In genomic region chr3:103737778-103738571, GRCm38 (mm10) we compare ENCODE assay signal across 8 mouse cellular contexts. TPM values are rescaled to one million over a fixed set of nuclear protein-coding genes. Genes with fewer than 3 reads are reported as not detected.
DNase-seq lines count a peak whose midpoint lies in the region; ATAC-seq and TF ChIP-seq lines count a peak whose summit lies in the region.

Gene Olfml3, minus strand, starts transcription at chr3:103738001.

- peak within 1 kb of the TSS; percentile 13 for H3K4me3 ChIP-seq in cortical plate, adult 2 months (ENCODE audit: insufficient read depth, low read length)
- peak within 1 kb of the TSS; percentile 8 for H3K4me3 ChIP-seq in hindbrain, postnatal 0 days (ENCODE audit: low read length)
- H3K4me3 ChIP-seq in left cerebral cortex, adult 2 months = peak within 1 kb of the TSS; percentile 32; the same call in 1 of the 2 replicates

- H3K4me2 ChIP-seq in hindbrain, postnatal 0 days (ENCODE audit: low read depth, low read length) = peak within 1 kb of the TSS; percentile 48

- peak; percentile 95 for DNase-seq in adipocyte (ENCODE audit: low spot score)
- peak; percentile 76 to 78 for DNase-seq in gastrocnemius, adult 8-10 months (ENCODE audit: low spot score in 2 of 2)
- peak; percentile 95 for DNase-seq in hindbrain, postnatal 0 days (ENCODE audit: low spot score)
- peak; percentile 87 to 92 for DNase-seq in left cerebral cortex, adult 2 months (ENCODE audit: extremely low spot score in 1 of 2, low spot score in 2 of 2)
- DNase-seq in right cerebral cortex, adult 18-20 months = peak; percentile 91
- DNase-seq in urinary bladder, adult 2 months (ENCODE audit: low spot score) = peak; percentile 60

- intact Hi-C loops in left cerebral cortex, adult 2 months (cut with DNase I) = loop anchor here (2.0 to 5.0 kb wide), 6 partner anchors 47 to 345 kb away; partner anchors contain the start of gene Syt6

- under 1% methylated on average over 18 of the region's 18 CpGs for WGBS in hindbrain, postnatal 0 days

- H3K4me1 ChIP-seq in cortical plate, adult 2 months (ENCODE audit: control insufficient read depth, insufficient read depth, low read length) = peaks cover 3% of the 10 kb centered on the region
- H3K4me1 ChIP-seq in hindbrain, postnatal 0 days (ENCODE audit: insufficient read depth, low read length) = peaks cover 35% of the 10 kb centered on the region

- no peaks in the 10 kb centered on the region for H3K9me3 ChIP-seq in hindbrain, postnatal 0 days (ENCODE audit: low read length)

- TF ChIP-seq CTCF in cortical plate, adult 2 months (IDR thresholded peaks at IDR 0.05; ENCODE audit: extremely low read depth, insufficient read depth, low read length) = peak; percentile 94
- peak; percentile 91 for TF ChIP-seq CTCF in hindbrain, postnatal 0 days (IDR thresholded peaks at IDR 0.05; ENCODE audit: low read depth)
- TF ChIP-seq CTCF in left cerebral cortex, adult 2 months (IDR thresholded peaks at IDR 0.05) = peak; percentile 88

- H3K27ac ChIP-seq in cortical plate, adult 2 months (ENCODE audit: insufficient read depth, low read length) = no peak within 1 kb of the TSS
- H3K27ac ChIP-seq in hindbrain, postnatal 0 days = peak within 1 kb of the TSS; percentile 69
- peak within 1 kb of the TSS; percentile 70 for H3K27ac ChIP-seq in left cerebral cortex, adult 2 months

- no peak for TF ChIP-seq POLR2A in cortical plate, adult 2 months (IDR thresholded peaks at IDR 0.05; ENCODE audit: extremely low read depth, insufficient read depth, low read length)

- 0 out of 2 replicates have a peak within 1 kb of the TSS, but pooled peaks have one; percentile 24 for H3K9ac ChIP-seq in hindbrain, postnatal 0 days (replicated peaks; ENCODE audit: low read length)

- peak; percentile 64 for ATAC-seq in hindbrain, postnatal 0 days
- peak; percentile 79 for ATAC-seq in megakaryocyte, adult 5-6 weeks (ENCODE audit: poor library complexity, severe bottlenecking)

- H3K36me3 ChIP-seq in hindbrain, postnatal 0 days (ENCODE audit: insufficient read depth, low read length) = 0 out of 2 replicates have a peak, but pooled peaks cover 5% of the 10 kb centered on the region

- no peaks in the 10 kb centered on the region for H3K27me3 ChIP-seq in hindbrain, postnatal 0 days (ENCODE audit: insufficient read depth, low read length)

RNA-seq across cellular contexts. Expression of gene Olfml3, which starts in this region (rescaled TPM):
- 14.3 and 14.5 TPM in 2 replicates for polyA plus RNA-seq in cortical plate, adult 2 months (2012; rRNA removed)
- total RNA-seq in gastrocnemius, adult 8-10 months (2022) = 1 to 10 TPM in 3 of 4 experiments, under 1 TPM in 1; 0.94 to 4.0 (median 1.8) TPM
- total RNA-seq in hindbrain, postnatal 0 days (2014; rRNA removed) = 7.7 and 10.8 TPM in 2 replicates
- polyA plus RNA-seq in hindbrain, postnatal 0 days (2015; fragmentation: Nextera tagmentation; extraction: Ambion mirVana) = 7.8 and 10.1 TPM in 2 replicates
- total RNA-seq in left cerebral cortex, adult 2 months (2021) = 10 to 100 TPM; 12.0 to 13.4 TPM
- 0.25 and 1.3 TPM in 2 replicates for total RNA-seq in megakaryocyte, adult 5-6 weeks (2015)
- 0.57 and 0.59 TPM in 2 replicates for total RNA-seq in megakaryocyte, adult 5-6 weeks (2017)
- 23.7 and 36.4 TPM in 2 replicates for polyA plus RNA-seq in urinary bladder, adult 2 months (2012; rRNA removed)
